Mouse (Mus musculus) adrenal gland, adult 8-10 months (tissue): ENCODE data around the gene Nos1ap. TPM values are rescaled to one million over a fixed set of nuclear protein-coding genes. Genes with fewer than 3 reads are reported as not detected.

Source experiments
- DNase-seq: peaks from one replicate; pipeline ENCODE4 v3.0.0; 2022
- total RNA-seq, 4 experiments: library from RNA; stranded (reverse); gene quantifications; 2 replicates each; pipeline ENCODE4 v1.2.4; 2022

The Nos1ap gene
- total RNA-seq, 4 experiments from 2014 or later = 19.9 to 46.9 (median 29.7) TPM

DNA sequence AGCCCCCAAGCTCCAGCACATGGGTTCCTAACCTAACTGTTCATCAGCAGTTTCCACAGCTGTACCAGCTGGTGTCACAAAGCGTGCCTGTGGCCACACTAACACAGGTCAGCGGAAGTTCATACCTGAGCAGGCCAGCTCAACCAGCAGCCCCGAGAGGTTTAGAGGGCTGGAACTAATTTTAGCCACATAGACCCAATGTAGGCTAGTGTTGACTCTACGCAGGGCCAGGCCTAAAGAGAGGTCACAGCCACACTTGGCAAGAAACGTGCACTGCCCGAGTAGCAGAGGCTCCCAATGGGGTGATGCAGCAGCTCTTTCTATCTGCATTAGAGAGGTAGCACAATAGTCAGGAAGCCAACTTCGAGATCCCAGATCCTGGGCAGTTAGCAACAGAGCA, 88.1 kb downstream of the Nos1ap start:
- DNase-seq = no peak

DNA sequence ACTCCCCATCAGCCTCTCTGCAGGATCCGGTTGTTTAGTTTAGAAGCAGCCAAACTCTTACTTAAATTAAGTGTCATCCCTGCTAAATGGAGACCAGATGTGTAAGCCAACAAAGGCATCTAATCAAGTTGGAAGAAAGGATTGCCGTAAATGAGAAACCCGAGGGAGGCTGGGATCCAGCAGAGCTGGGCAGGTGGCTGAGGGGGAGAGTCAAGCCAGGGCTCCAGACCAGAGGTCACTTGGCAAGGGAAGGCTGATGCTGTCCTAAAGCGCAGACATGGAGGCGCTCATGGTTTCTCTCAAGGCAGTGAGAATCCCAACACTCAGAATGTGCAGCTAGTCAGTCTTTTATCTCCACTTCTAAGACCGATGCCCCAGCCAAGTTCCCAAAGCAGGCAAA, 89.8 kb downstream of the Nos1ap start:
- no peak for DNase-seq

DNA sequence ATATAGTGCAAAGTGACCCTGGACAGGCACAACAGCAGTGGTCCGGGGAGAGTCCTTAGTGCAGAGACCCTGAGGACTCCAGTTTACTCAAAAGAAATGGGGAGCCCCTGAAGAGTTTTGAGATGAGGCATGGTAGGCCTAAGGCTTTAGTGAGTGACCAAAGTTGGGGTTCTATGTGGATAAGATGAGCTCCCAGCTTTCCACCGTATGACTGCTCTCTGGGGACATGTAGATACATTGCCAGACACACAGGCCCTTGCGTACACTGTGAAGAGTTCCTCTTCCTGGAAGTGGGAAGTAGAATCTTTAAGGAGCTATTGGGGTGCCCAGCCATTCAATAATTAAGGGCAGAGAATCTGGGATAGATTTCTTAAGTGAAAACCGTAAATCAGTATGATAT, 90.2 kb downstream of the Nos1ap start:
- no peak for DNase-seq

DNA sequence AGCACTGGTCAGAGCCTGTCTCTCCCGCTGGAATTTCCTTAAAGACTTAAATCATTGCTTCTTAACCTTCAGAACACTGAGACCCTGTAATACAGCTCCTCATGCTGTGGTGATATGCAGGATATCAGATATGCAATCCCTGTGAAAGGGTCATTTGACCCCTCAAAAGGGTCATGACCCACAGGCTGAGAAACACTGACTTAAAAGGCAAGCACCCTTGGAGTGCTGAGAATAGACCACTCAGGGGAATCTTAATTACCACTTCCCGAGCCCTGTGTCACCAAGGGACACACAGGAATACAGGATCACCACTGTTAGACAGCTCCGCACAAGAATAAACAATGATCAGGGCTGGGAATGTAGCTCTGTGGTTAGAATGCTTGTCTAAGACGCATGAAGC, 91.0 kb downstream of the Nos1ap start:
- DNase-seq = no peak

DNA sequence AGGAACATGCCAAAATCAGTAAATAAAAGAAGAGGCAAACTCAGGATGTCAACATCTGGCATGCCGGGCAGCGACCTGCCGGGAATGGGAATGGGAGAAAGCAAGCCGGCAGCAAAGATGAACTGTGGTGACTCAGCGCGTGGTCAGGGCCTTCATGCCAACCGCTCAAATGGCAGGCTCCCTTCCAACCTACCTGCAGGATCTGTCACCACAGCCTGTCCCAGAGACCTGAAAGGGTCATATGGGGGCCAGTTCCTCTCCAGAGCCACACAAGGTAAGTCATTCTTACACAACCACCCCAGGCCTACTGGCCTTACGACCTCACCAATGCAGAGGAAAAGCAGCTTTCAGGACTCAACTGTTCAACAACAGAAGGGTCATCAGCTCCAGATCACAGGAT, 93.4 kb downstream of the Nos1ap start:
- no peak for DNase-seq

DNA sequence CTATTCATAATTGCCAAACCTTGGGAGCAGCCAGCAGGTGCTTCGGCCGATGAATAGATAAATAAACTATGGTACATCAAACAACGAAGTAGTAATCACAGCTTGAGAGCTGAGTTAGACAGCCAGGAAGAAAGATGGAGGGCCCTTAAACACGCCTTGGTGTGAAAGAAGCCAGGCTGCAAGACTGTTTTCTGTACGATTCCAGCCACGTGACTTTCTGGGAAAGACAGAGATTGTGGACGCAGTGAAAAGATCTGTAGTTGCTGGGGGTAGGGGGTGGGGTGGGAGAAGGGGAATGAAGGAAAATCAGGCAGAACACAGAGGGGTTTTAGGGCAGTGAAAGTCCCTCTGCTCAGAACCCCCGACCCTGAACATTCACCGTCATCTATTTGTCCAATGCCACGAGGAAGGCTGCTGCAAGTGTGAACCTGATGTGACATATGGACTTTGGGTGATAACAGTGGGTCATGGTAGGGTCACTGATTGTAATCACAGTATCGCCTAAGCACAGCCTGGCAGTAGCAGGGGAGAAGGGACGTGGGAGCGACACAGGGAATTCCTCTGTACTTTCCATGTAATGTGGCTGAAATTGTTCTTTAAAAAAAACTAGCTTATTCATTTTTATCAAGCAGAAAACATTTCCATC, 94.0 kb downstream of the Nos1ap start:
- no peak for DNase-seq

DNA sequence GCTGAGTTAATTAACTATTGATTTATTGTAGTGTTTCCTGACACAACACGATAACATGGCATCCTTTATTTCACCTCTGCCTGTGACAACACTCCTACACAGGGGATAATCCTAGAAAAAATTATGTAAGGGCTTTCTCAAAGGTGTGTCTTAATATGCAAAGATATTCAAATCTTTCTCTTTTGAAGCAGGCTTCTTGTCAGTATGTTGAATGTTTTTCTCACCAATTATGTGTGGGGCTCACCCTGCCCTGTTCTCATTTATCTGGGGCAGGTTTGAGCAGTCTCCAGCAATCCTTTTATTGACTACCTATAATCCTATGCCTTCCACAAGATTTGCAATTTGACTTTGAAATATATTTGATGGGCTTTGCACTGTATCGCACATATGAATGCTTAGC, 97.1 kb downstream of the Nos1ap start:
- no peak for DNase-seq

DNA sequence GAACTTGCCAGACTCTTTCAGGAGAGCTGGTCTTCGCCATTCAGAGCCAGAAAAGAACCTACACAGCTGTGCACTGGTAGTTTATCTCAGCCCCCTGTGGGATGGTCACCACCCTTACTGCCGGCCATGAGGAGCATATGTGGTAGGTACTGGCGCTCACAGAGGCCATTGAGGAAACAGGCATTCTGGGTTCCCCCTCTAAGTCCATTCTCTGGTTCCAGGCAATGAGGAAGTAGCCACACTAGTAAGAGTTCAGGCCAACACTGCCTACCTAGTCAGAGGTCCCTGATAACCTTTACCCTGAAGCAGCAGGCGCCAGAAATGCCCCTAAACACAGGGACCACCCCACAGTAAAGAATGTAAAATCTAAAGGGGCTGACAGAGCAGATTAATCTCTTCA, 97.6 kb downstream of the Nos1ap start:
- no peak for DNase-seq

GRCm38 (mm10) chr1:170489936-170490335, 99.7 kb downstream of the Nos1ap start:
- no peak for DNase-seq

- no peak for DNase-seq
Measured at GRCm38 (mm10) chr1:170489450-170489849, 100.2 kb downstream of the Nos1ap start.

DNA sequence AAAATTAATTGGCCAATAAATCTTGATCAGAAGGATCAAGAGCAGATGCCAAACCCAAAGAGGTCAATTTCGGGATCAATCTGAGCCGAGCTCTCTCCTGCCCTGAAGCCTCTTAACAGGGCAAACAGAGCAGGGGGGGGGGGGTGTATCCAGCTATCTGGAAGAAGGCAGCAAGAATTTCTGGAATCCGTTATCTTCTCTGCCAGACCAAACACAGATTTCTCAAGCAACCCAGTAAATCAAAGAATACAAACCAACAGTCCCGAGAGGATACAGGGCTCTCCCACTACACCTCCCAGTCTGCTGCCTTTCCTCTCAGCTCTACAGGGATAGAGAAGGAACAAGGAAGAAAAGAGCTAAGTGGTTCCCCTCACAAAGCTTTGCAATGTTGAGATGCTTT, 104.5 kb downstream of the Nos1ap start:
- DNase-seq = no peak

GRCm38 (mm10) chr1:170482236-170482905, 107.3 kb downstream of the Nos1ap start:
- no peak for DNase-seq

GRCm38 (mm10) chr1:170481093-170481492, 108.6 kb downstream of the Nos1ap start:
- peak; percentile 61 for DNase-seq

DNA sequence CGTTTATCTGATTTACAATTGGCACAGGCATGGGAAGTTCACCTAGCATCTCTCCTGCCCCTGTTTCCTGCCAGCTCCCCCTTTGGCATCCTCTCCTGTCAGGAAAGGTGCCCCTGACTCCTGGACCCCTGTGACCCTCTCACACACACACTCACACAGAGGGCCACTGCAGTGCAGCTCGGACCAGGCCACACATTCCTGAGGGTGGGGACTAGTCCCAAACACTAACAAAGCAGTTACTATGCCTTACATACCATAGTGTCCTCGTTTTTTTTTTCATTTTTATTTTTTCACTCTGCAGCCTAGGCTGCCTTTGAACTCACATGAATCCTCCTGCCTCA, 110.2 kb downstream of the Nos1ap start:
- no peak for DNase-seq

GRCm38 (mm10) chr1:170478791-170479457, 110.7 kb downstream of the Nos1ap start:
- no peak for DNase-seq

- DNase-seq = no peak
Measured at GRCm38 (mm10) chr1:170477636-170478600, 111.7 kb downstream of the Nos1ap start.

- DNase-seq = no peak
Measured at GRCm38 (mm10) chr1:170473460-170473859, 116.2 kb downstream of the Nos1ap start.

- DNase-seq = no peak
Measured at GRCm38 (mm10) chr1:170472861-170473260, 116.8 kb downstream of the Nos1ap start.

- peak; percentile 24 for DNase-seq
Measured at GRCm38 (mm10) chr1:170466099-170467009, 123.3 kb downstream of the Nos1ap start.

- DNase-seq = no peak
Measured at GRCm38 (mm10) chr1:170462140-170462539, 127.5 kb downstream of the Nos1ap start.

DNA sequence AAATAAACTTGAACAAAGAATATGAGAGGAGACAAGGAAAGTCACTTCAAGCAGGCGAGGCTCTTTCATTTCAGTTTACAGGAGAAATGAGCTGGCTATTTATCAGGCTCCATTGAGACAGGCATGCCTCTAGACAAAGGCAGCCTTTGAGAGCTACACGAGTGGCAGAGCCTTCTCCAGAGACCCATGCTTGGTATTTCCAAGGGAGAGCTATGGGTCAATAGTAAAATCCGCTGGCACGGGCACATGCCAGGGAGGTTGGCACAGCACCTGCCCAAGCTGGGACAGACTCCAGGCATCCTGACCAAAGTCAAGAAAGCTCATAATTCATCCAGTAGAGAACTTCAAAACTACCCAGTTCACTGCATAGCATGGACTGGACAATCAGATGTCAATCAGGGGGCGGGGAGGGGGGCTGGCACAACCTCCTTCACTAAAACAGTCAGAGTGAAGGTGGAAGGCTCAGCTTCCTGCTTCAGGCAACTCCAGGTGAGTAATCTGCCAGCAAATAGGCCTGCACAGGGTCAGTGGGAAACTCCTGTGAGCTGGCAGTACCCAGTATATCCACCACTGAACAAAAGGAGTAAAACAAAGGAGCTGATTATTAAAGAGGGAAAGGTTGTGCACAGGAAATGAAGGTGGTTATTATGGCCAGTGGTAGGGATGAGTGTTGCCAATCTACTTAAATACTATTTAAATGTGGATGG, 129.6 kb downstream of the Nos1ap start:
- no peak for DNase-seq
